Mouse (Mus musculus): ENCODE measurements around the gene R3hdm2. TPM values are rescaled to one million over a fixed set of nuclear protein-coding genes. Genes with fewer than 3 reads are reported as not detected.

R3hdm2 gene
- total RNA-seq, 1 experiment from 2014 or later, result 149 TPM

DNA sequence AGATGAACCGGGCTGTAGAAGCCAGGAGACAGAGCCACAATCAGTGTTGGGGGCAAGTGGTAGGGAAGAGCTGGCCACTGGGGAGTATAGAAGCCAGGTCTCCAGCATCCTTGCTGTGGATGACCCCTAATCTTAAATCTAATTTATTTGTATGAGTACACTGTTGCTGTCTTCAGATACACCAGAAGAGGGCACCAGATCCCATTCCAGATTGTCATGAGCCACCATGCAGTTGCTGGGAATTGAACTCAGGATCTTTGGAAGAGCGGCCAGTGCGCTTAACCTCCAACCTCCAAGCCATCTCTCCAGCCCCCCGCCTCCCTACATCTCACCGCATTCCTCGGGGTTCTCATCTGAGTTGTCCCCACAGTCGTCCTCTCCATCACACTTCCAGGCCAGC is 166.4 kb downstream of the R3hdm2 start:
- no peak for DNase-seq

GRCm38 (mm10) chr10:127548236-127548635 is 168.1 kb downstream of the R3hdm2 start:
- DNase-seq, result no peak

Other genes with a start within 250 kb of the R3hdm2 start
- gene B4galnt1, start 215.1 kb upstream of the R3hdm2 start, total RNA-seq (2021), result 6.8 and 8.5 TPM in 2 replicates
- gene Slc26a10, start 199.7 kb upstream of the R3hdm2 start, total RNA-seq (2021), result 3.2 and 6.0 TPM in 2 replicates
- gene Arhgef25, start 190.2 kb upstream of the R3hdm2 start, total RNA-seq (2021), result 27.9 and 28.7 TPM in 2 replicates
- 89.7 and 96.8 TPM in 2 replicates for gene Dtx3, start 184.6 kb upstream of the R3hdm2 start, total RNA-seq (2021)
- 38.4 and 48.8 TPM in 2 replicates for gene Pip4k2c, start 168.7 kb upstream of the R3hdm2 start, total RNA-seq (2021)
- gene Kif5a, start 117.0 kb upstream of the R3hdm2 start, total RNA-seq (2021), result 8.6 and 13.1 TPM in 2 replicates
- 159 and 197 TPM in 2 replicates for gene Dctn2, start 114.0 kb upstream of the R3hdm2 start, total RNA-seq (2021)
- gene Mbd6, start 91.3 kb upstream of the R3hdm2 start, total RNA-seq (2021), result 73.2 and 73.3 TPM in 2 replicates
- 110 and 135 TPM in 2 replicates for gene Mars, start 68.5 kb upstream of the R3hdm2 start, total RNA-seq (2021)
- gene Arhgap9, start 58.4 kb upstream of the R3hdm2 start, total RNA-seq (2021), result 1.1 and 1.6 TPM in 2 replicates
- gene Gli1, start 38.4 kb upstream of the R3hdm2 start, total RNA-seq (2021), result 2.6 and 4.8 TPM in 2 replicates
- gene Inhbe, start 25.9 kb upstream of the R3hdm2 start, total RNA-seq (2021), result not detected in 2 replicates
- gene Inhbc, start 9.9 kb upstream of the R3hdm2 start, total RNA-seq (2021), result 0.67 TPM in 1 of 2 replicates, not detected in the other
- 2.8 and 4.9 TPM in 2 replicates for gene Stac3, start 121.4 kb downstream of the R3hdm2 start, total RNA-seq (2021)
- 43.2 and 50.0 TPM in 2 replicates for gene Ndufa4l2, start 134.6 kb downstream of the R3hdm2 start, total RNA-seq (2021)
- gene Shmt2, start 142.1 kb downstream of the R3hdm2 start, total RNA-seq (2021), result 56.3 and 61.1 TPM in 2 replicates
- gene Nxph4, start 154.2 kb downstream of the R3hdm2 start, total RNA-seq (2021), result 8.3 and 10.0 TPM in 2 replicates
- 196 and 254 TPM in 2 replicates for gene Lrp1, start 240.8 kb downstream of the R3hdm2 start, total RNA-seq (2021)

Measured in adrenal gland, postnatal 25 days (tissue).